Mouse (Mus musculus) cerebellum, adult 2 months (tissue): ENCODE results near the gene Col15a1. TPM values are rescaled to one million over a fixed set of nuclear protein-coding genes. Genes with fewer than 3 reads are reported as not detected.

ENCODE experiments used
- DNase-seq, 2 experiments: peaks; one replicate each; pipeline ENCODE4 v3.0.0; 2021
- H3K27ac ChIP-seq: fragments of 200-500 bp; 2 replicates; pipeline ENCODE4 v1.5.1; 2012; ENCODE audit warnings: low read length, control low read depth, inconsistent platforms; ENCODE audit not compliant: insufficient read depth
- H3K27me3 ChIP-seq: fragments of 200-500 bp; 2 replicates; pipeline ENCODE4 v1.6.1; 2012; ENCODE audit warnings: inconsistent platforms, mild to moderate bottlenecking, low read length, moderate library complexity; ENCODE audit not compliant: control insufficient read depth, insufficient read depth
- H3K4me1 ChIP-seq: fragments of 200-500 bp; 2 replicates; pipeline ENCODE4 v1.6.1; 2011; ENCODE audit warnings: low read length; ENCODE audit not compliant: control insufficient read depth, insufficient read depth
- H3K4me3 ChIP-seq: fragments of 200-500 bp; replicated peaks from 2 replicates; pipeline ENCODE3; 2011; ENCODE audit warnings: mild to moderate bottlenecking, low read depth, low read length, control low read depth; ENCODE audit not compliant: insufficient read depth
- CTCF ChIP-seq: fragments of 200-500 bp; IDR thresholded peaks from 2 replicates; pipeline ENCODE4 v1.5.1; 2011; ENCODE audit warnings: low read depth, mild to moderate bottlenecking, control low read depth, low read length, moderate library complexity, borderline replicate concordance; ENCODE audit not compliant: insufficient read depth
- POLR2A ChIP-seq: fragments of 200-500 bp; IDR thresholded peaks from 2 replicates; pipeline ENCODE4 v1.6.1; 2011; ENCODE audit warnings: low read length, control low read depth, borderline replicate concordance; ENCODE audit not compliant: insufficient read depth
- WGBS: fragments of 180-500 bp; shearing (Covaris S2); methylation state at CpG from one replicate; pipeline ENCODE4 v1.1.7; 2018; 5-methylcytosine and 5-hydroxymethylcytosine counted together
- polyA plus RNA-seq: library from polyadenylated mRNA; depleted of rRNA; stranded (reverse); fragments of >200 nt; gene quantifications from 2 replicates; pipeline ENCODE4 v1.2.3, GENCODE M21; 2012

The Col15a1 gene
- polyA plus RNA-seq, 1 experiment: 3.9 TPM

DNA sequence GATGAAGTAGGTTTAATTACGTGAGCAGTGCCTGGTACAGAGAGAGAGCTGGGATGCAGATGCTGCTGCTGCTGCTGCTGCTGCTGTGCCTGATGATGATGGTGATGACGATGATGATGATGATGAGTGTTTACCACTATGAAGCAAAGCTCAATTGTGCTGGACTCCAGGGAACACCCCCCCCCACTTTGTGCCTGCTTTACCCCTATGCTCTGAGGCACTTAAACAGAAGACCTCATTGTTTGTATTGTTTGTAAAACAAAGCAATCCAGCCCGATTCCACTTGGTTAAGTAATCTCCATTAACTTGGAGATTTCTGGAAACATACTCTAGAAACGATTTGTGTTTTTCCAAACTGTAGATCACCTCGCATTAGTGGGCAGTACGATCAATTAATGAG, 36.7 kb downstream of the Col15a1 start:
- TF ChIP-seq CTCF: no peak
- WGBS: 67% methylated on average over 6 of the region's 6 CpGs
- no peak overlapping the region for H3K4me3 ChIP-seq
- H3K27me3 ChIP-seq: no peaks in the 10 kb centered on the region; the same call in 1 of the 2 replicates
- no peak overlapping the region for H3K27ac ChIP-seq
- no peaks in the 10 kb centered on the region for H3K4me1 ChIP-seq
- no peak for DNase-seq

DNA sequence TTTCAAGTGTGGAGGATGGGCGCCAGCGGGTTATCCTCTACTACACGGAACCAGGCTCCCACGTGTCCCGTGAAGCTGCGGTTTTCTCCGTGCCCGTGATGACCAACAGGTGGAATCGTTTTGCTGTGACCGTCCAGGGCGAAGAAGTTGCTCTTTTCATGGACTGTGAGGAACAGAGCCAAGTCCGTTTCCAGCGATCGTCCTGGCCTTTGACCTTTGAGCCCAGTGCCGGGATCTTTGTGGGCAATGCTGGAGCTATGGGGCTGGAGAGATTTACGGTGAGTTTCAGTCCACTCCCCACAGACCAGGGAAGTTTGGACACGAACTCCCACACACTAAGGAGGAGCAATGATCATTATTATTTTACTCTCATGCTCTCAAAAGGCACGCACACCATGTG, 37.7 kb downstream of the Col15a1 start:
- H3K27me3 ChIP-seq: no peaks in the 10 kb centered on the region; the same call in 1 of the 2 replicates
- no peak overlapping the region for H3K4me3 ChIP-seq
- no peaks in the 10 kb centered on the region for H3K4me1 ChIP-seq
- no peak for TF ChIP-seq POLR2A
- TF ChIP-seq CTCF: no peak
- H3K27ac ChIP-seq: no peak overlapping the region
- DNase-seq: no peak
- WGBS: 94% methylated on average over 18 of the region's 18 CpGs

DNA sequence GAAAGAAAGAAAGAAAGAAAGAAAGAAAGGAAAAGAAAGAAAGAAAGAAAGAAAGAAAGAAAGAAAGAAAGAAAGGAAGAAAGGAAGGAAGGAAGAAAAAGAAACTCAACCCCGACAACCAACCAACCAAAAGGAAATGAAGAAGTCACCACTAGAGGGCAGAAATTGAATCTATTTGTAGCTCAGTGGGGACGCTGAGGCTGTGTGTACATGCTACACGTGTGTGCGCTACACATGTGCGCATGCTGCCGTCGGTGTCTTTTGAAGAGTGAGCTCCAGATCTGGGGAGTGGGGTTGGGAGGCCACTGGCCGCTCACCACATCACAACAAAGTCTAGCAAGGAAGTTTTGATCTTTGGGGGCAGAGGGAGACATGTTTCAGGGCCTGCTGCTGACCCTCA, 38.9 kb downstream of the Col15a1 start:
- peak; percentile 47 for TF ChIP-seq CTCF
- no peak for TF ChIP-seq POLR2A
- WGBS: 54% methylated on average over 8 of the region's 8 CpGs
- no peak overlapping the region for H3K4me3 ChIP-seq
- no peak overlapping the region for H3K27ac ChIP-seq
- H3K27me3 ChIP-seq: no peaks in the 10 kb centered on the region; the same call in 1 of the 2 replicates
- no peak for DNase-seq
- H3K4me1 ChIP-seq: no peaks in the 10 kb centered on the region

DNA sequence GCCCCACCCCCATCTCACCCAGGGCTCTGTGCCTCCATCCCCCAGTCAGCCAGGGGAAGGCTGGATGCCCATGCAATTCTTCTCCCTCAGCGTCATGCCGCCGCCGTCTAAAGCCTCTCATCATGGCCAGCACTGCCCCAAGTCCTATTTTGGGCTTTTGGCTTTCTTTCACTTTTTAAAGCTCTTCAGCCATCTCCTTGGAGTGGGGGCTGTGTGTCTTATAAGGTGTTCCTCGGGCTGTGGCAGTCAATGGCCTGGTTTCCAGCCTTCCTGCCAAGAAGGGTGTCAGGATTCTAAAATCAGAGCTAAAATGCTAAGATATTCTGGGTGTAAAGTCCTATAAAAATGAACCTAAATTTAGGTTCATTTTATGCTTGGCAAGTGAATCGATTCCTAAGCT, 39.6 kb downstream of the Col15a1 start:
- no peak for TF ChIP-seq CTCF
- TF ChIP-seq POLR2A: no peak
- H3K4me3 ChIP-seq: no peak overlapping the region
- 76% methylated on average over 6 of the region's 6 CpGs for WGBS
- H3K27me3 ChIP-seq: no peaks in the 10 kb centered on the region; the same call in 1 of the 2 replicates
- no peak overlapping the region for H3K27ac ChIP-seq
- no peaks in the 10 kb centered on the region for H3K4me1 ChIP-seq
- DNase-seq: no peak

DNA sequence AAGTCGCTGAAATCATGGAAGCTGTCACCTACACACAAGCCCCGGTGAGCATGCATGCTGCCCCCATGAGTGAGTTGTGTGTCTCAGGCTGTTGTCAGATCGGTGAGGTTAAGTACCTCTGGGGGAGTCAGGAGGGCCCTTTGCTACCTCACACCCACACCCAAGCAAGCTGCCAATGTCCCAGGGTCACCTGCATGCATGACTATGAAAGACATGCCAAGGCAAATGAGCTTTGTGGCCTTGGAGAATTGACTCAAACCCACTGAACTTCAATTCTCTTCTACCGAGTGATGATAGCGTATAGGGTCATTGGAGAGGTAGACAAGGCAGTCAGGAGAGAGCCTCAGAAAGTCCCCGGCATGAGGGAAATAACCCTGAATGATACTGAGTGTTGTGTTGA, 41.2 kb downstream of the Col15a1 start:
- Histone ChIP-seq H3K4me3 (no peak overlapping the region), H3K27ac (no peak overlapping the region)
- WGBS: 95% methylated on average over 6 of the region's 6 CpGs

DNA sequence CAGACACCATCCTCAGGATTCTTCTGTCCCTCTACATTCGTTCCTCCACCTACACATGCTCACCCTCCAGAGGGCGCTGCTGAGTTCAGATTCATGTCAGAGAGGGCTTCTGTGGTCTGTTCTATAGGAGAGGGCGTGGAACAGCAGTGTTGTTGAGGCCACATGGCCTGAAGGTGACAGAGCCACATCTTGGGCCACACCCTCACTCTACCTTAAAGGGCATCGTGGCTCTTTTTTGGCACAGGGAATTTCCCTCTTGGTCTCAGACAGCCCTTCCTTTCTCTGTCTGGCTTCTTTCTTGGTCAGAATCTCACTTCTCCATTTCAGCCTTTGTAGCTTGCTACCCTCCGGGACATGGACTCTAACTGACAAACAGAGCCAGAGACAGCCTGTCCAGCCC, 43.1 kb downstream of the Col15a1 start:
- 17% methylated on average over 5 of the region's 5 CpGs for WGBS
- Histone ChIP-seq H3K4me1 (no peaks in the 10 kb centered on the region), H3K27me3 (no peaks in the 10 kb centered on the region), H3K4me3 (no peak overlapping the region), H3K27ac (no peak overlapping the region)
- TF ChIP-seq CTCF (peak; percentile 73), POLR2A (no peak)
- peak; percentile 66 to 81 for DNase-seq

More for the DNA sequence above, 41.2 kb downstream of the Col15a1 start:
- no peak for DNase-seq
- no peak for TF ChIP-seq POLR2A
- TF ChIP-seq CTCF: no peak
- Histone ChIP-seq H3K4me1 (no peaks in the 10 kb centered on the region), H3K27me3 (no peaks in the 10 kb centered on the region)

DNA sequence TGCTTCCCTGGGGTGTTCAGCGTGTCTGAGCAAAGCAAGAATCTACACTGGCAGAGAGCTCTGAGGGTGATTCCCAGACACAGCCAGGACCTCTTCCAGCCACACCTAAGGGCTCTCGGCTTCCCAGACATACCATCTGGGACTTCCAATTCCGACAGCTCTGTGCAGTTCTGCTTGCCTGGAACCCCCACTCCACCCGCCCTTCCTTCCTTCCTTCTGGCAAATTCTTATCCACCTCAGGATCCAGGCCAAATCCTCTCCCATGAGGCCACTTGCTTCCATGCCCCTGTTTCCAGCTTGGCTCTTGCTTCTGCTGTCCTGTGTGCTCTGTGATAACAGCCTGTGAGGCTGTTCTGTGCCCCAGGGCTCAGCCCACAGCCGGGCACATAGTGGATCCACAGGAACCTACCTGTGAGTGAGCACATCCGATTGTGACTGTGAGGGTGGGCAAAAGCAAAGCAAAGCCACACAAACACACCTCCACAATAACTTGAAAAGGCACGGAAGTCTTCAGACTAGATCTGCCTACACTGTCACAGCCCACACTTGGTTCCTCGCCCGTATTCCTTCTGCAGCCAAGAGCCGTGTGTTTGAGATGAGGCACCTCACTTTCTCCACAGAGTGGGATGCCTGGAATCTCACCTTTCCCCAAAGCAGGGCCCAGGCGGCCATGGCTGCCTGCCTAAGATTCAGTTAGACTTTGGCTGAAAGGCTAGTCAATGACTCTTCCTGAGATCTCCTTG, 43.9 kb downstream of the Col15a1 start:
- TF ChIP-seq CTCF (no peak), POLR2A (no peak)
- Histone ChIP-seq H3K27ac (no peak overlapping the region), H3K27me3 (no peaks in the 10 kb centered on the region), H3K4me3 (no peak overlapping the region), H3K4me1 (no peaks in the 10 kb centered on the region)
- DNase-seq: peak; percentile 37 to 62
- 20% methylated on average over 11 of the region's 11 CpGs for WGBS

DNA sequence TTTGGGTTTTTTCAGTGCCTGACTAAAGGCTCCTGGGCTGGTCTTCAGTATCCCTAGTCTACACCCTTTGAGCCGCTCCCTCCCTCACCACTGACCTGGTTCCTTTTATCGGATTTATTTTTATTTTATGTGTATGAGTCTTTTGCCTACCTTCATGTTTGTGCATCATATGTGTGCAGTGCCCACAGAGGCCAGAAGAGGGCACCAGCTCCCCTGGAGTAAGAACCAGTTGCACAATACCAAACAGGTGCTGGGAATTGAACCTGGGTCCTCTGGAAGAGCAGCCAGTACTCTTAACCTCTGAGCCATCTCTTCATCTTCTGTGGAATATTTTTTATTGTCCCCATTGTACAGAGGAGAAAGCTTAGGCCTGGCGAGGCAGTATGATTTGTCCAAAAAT, 44.7 kb downstream of the Col15a1 start:
- Histone ChIP-seq H3K4me3 (no peak overlapping the region), H3K27me3 (no peaks in the 10 kb centered on the region), H3K4me1 (no peaks in the 10 kb centered on the region), H3K27ac (no peak overlapping the region)
- no peak for DNase-seq
- WGBS: 97% methylated on average over 3 of the region's 3 CpGs
- TF ChIP-seq CTCF (no peak), POLR2A (no peak)
